Comparison of ENCODE assay signal across 9 mouse cellular contexts in genomic region chr19:27123334-27123733, GRCm38 (mm10).
DNase-seq lines count a peak whose midpoint lies in the region; ATAC-seq and TF ChIP-seq lines count a peak whose summit lies in the region.
"Had no signal": no experiment of that assay in that cellular context is flagged by ENCODE, and none has a peak within 500 bp of the region (broad histone marks: within the 10 kb centered on the region; RNA-seq: fewer than 3 reads in every experiment).

No protein-coding gene starts in this region.

- H3K36me3 ChIP-seq in neural tube, embryonic 14.5 days (ENCODE audit: control insufficient read depth, insufficient read depth, low read length): no peaks in the 10 kb centered on the region
- no peaks in the 10 kb centered on the region for H3K36me3 ChIP-seq in heart, adult 2 months (ENCODE audit: control insufficient read depth, insufficient read depth, low read length)

- H3K9me3 ChIP-seq in neural tube, embryonic 14.5 days (ENCODE audit: control insufficient read depth, low read length): no peaks in the 10 kb centered on the region

- no peak overlapping the region for H3K9ac ChIP-seq in neural tube, embryonic 14.5 days (replicated peaks; ENCODE audit: low read depth, low read length)
- H3K9ac ChIP-seq in heart, adult 2 months (ENCODE audit: low read depth, low read length): no peak overlapping the region

- H3K4me3 ChIP-seq in neural tube, embryonic 14.5 days (ENCODE audit: low read depth, low read length): no peak overlapping the region
- no peak overlapping the region for H3K4me3 ChIP-seq in heart, adult 2 months
- H3K4me3 ChIP-seq: erythroblast, embryonic 14.5 days had no signal

- TF ChIP-seq POLR2A in heart, adult 2 months (IDR thresholded peaks at IDR 0.05; ENCODE audit: insufficient read depth, low read depth, low read length): no peak

- intact Hi-C loops in heart, adult 2 months (cut with DNase I): loop anchor here (5.0 to 10.0 kb wide), 2 partner anchors 34 to 291 kb away; no protein-coding TSS in a partner anchor

- H3K4me2 ChIP-seq in neural tube, embryonic 14.5 days (ENCODE audit: low read depth, low read length): 0 out of 2 replicates have a peak overlapping the region, but pooled peaks have one; percentile 4

- H3K4me1 ChIP-seq in neural tube, embryonic 14.5 days (ENCODE audit: control insufficient read depth, insufficient read depth, low read length): peaks cover 4% of the 10 kb centered on the region; the same call in 1 of the 2 replicates
- H3K4me1 ChIP-seq in heart, adult 2 months (ENCODE audit: control insufficient read depth, insufficient read depth, low read length): no peaks in the 10 kb centered on the region

- no peak for DNase-seq in neural tube, embryonic 10.5 days (ENCODE audit: extremely low spot score, low spot score)
- DNase-seq in cerebellum, postnatal 4 days (ENCODE audit: low spot score in 2 of 2): peak; percentile 54 to 88
- peak; percentile 64 to 82 for DNase-seq in layer of hippocampus, adult 8-10 months (ENCODE audit: low spot score in 2 of 2)
- peak; percentile 84 for DNase-seq in right cerebral cortex, postnatal 14 days
- no peak for DNase-seq in heart, adult 2 months
- DNase-seq in embryo, embryonic 10 days (ENCODE audit: low spot score): no peak
- no peak for DNase-seq in adrenal gland, postnatal 14 days

- no peak for TF ChIP-seq CTCF in heart, adult 2 months (IDR thresholded peaks at IDR 0.05)

- no peaks in the 10 kb centered on the region for H3K79me2 ChIP-seq in heart, adult 2 months (replicated peaks; ENCODE audit: control insufficient read depth, insufficient read depth, low read length)

- H3K27me3 ChIP-seq in neural tube, embryonic 14.5 days (ENCODE audit: control insufficient read depth, insufficient read depth, low read length): no peaks in the 10 kb centered on the region
- no peaks in the 10 kb centered on the region for H3K27me3 ChIP-seq in heart, adult 2 months (ENCODE audit: control insufficient read depth, insufficient read depth, low read length)

- peak; percentile 41; the same call in 1 of the 2 replicates for ATAC-seq in neural tube, embryonic 14.5 days (ENCODE audit: low read depth)

- no peak overlapping the region for H3K27ac ChIP-seq in neural tube, embryonic 14.5 days (ENCODE audit: low read depth, low read length)
- no peak overlapping the region for H3K27ac ChIP-seq in heart, adult 2 months

- 53% methylated on average over 8 of the region's 8 CpGs for WGBS in neural tube, embryonic 14.5 days
- 82% methylated on average over 8 of the region's 8 CpGs for WGBS in heart, adult 2 months

- TF ChIP-seq EP300 in heart, adult 2 months (IDR thresholded peaks at IDR 0.05; ENCODE audit: insufficient read depth, low read depth, low read length): no peak

Comparison
In these comparisons a context has a peak if more than half of its experiments do, and no peak if none do; other contexts are left out.
1. DNase-seq: peak in cerebellum, postnatal 4 days (2 of 2), layer of hippocampus, adult 8-10 months (2 of 2) and right cerebral cortex, postnatal 14 days (single experiment); none in neural tube, embryonic 10.5 days (single experiment), heart, adult 2 months (0 of 2), embryo, embryonic 10 days (single experiment) and adrenal gland, postnatal 14 days (single experiment).